Mouse (Mus musculus): ENCODE measurements at regions not wholly inside any gene's neighbourhood (a gene's known extent, or its start where the extent isn't known, plus 50 kb on each side); places are given as distances from the start of the nearest gene placed in this dataset.

DNA sequence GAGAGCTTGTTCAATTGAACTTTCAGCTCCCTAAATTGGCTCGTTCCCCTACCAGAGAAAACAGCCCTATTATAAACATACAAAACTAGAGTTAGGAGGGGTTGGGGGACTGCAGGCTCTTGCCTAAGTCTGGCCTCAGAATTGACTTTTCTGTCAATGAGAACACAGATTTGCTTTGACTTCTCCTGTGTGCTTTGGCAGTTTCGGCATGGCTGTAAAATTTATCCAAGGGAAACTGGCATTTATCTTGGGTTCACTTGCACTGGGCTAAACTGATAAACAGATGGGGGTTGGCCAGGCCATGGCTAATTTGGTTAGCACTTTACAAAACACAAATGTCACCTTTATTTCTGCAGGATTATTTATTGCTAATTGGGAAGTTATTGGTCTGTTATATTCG, 141.7 kb downstream of the Foxa2 start:
- TF ChIP-seq GATA1 (IDR thresholded peaks at IDR 0.05; ENCODE audit: borderline replicate concordance, low read length) (no peak), FLI1 (IDR thresholded peaks at IDR 0.05; ENCODE audit: low read length) (no peak)
